Mouse (Mus musculus) cerebellum, adult 2 months (tissue): ENCODE results near the gene Tmco4.

Experiments
- CTCF ChIP-seq: fragments of 200-500 bp; IDR thresholded peaks from 2 replicates; pipeline ENCODE4 v1.5.1; 2011; ENCODE audit warnings: low read depth, mild to moderate bottlenecking, control low read depth, low read length, moderate library complexity, borderline replicate concordance; ENCODE audit not compliant: insufficient read depth
- POLR2A ChIP-seq: fragments of 200-500 bp; IDR thresholded peaks from 2 replicates; pipeline ENCODE4 v1.6.1; 2011; ENCODE audit warnings: low read length, control low read depth, borderline replicate concordance; ENCODE audit not compliant: insufficient read depth

DNA sequence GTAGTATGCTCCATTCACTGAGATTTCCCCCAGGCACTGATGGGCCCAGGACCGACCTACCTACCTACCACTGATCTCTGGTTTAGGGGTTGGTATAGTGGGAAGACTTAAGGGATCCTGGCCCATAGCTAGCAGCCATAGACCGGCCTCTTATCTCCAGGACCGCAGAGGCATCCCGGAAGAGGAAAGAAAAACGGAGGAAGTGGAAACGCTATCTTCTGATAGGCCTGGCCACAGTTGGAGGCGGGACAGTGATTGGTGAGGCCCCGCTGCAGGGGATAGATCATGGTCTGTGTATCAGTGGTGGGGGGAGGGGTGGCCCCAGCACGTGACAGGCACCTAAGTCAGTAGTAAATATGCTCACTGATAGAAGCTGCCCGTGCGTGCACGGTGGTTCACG is 46.7 kb downstream of the Tmco4 start:
- TF ChIP-seq CTCF (no peak), POLR2A (no peak)
